Mouse (Mus musculus) megakaryocyte, embryonic 14.5 days (primary cell): ENCODE results near the gene Smoc2.

Experiments used
- FLI1 ChIP-seq: IDR thresholded peaks from 2 replicates; pipeline ENCODE4 v1.6.1; 2012; ENCODE audit warnings: low read length, inconsistent platforms, mixed read lengths
- GATA1 ChIP-seq: IDR thresholded peaks from 3 replicates; pipeline ENCODE4 v1.6.1; 2012; ENCODE audit warnings: mixed read lengths, low read length, inconsistent platforms, borderline replicate concordance

DNA sequence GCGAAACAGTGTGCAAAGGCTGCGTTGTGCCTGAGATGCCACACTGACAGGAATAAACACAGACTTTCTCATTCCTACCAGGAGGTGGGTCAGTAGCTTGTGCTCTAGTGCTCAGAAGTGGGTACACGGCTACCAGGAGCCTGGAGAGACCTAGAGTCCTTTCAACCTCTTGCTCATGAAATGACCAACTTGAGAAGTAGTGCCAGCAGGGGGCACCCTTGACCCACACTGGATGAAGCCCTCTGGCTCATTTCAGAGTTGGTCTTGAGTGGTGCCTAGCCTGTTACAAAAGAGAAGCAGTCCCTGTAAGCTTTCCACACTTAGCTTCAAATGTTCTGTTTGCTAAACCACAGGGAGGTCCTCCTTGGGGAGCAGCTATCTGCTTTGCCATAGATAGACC, 46.7 kb upstream of the Smoc2 start:
- TF ChIP-seq GATA1, result no peak
- TF ChIP-seq FLI1, result no peak
